Mouse (Mus musculus) T-cell, adult 2 months (primary cell): ENCODE data around the gene Kank3.
A peak's percentile ranks its signal among the peaks of the same experiment; 100 is the strongest.

Experiments used
- DNase-seq: peaks from one replicate; pipeline ENCODE4 v3.0.0; 2022; ENCODE audit warnings: low spot score

The Kank3 gene

DNA sequence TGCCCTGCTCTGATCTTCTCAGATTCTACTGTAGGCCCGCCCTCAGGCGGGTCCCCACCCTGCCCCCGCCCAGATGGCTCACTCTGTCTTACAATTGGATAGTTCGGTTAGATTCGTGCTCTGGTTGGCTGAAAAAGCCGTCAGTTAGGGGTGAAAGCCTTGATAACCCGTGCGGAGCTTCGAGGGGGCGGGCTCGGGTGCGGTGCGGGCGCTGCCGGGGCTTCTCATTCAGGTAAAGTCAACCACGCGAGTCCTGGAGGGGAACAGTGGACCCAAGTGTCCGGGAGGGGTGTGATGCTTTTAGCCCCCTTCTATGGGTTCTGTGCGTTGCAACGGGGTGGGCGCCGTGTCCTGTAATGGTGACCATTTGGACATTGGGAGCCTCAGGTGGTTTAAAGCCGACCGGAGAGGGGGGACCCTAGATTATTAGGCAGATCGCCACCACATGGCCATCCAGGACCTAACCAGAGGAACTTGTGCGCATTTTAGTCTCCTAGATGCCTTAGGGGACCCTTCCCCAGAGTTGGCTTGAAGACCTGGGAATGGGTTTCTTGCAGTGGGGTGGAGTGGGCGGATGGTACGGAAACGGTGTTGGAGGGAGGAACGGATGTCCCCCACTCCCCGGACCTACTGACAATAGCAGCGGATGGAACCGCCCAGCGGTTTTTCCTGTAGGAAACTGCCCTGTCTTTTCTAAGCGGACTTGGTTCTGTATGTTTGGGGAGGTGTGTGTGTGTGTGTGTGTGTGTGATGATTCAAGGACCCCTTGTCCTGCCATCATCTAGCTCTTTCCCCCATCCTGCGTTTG, at the start of gene Kank3:
Gene Kank3, plus strand, starts transcription at position 186 of the 808 bp plus-strand sequence.
- peak; percentile 85 for DNase-seq

DNA sequence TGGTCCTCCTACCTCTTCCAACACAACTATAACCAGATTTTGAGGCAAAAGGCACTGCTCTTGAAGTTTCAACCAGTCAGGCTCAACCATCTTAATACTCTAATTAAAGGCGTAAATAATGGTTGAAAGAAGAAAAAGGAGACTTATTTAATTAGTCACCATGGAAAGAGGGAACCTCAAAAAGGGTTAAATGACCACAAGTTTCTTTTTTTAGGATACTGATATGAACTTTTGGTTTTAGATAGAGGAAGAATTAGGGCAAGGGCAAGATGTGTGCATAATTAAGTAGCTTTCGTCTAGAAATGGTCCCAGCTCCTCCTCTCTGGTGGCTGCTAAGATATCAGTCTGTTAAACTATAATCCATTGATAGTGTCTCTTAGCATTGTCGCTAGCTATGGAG, 43.9 kb upstream of the Kank3 start:
- DNase-seq: no peak

DNA sequence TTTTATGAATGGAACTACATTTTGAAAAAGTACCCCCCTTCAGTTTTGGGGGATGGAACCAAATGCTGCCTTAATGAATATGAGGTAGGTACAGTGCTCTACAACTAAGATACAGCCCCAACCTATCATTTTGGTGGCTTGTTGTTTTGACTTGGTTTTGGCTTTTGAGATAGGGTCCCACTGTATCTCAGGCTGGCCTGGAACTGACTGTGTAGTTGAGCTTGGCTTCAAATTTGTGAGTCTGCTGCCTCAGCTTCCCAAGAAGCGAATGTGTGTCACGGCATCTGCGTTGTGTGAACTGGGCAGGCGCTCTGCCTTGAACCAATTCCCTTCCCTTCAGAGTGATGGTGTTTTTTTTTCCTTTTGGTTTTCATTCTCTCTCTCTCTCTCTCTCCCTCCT, 38.7 kb upstream of the Kank3 start:
- no peak for DNase-seq

DNA sequence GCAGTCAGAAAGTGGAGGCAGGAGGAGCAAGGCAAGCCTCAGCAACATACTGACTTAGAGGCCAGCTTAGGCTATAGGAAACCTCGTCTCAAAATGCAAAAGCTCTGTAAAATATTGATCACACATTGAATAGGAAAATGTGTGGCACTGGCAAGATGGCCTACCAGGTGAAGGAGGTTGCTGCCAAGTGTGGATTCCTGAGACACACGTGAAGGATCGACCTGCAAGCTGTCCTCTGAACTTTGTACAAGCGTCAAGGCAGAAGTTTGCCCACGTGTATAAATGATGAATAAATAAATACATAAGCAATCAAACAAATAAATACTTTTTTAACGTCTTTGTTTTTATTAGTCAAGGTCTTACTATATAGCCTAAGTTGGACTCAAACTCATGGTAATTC, 36.9 kb upstream of the Kank3 start:
- DNase-seq: no peak

DNA sequence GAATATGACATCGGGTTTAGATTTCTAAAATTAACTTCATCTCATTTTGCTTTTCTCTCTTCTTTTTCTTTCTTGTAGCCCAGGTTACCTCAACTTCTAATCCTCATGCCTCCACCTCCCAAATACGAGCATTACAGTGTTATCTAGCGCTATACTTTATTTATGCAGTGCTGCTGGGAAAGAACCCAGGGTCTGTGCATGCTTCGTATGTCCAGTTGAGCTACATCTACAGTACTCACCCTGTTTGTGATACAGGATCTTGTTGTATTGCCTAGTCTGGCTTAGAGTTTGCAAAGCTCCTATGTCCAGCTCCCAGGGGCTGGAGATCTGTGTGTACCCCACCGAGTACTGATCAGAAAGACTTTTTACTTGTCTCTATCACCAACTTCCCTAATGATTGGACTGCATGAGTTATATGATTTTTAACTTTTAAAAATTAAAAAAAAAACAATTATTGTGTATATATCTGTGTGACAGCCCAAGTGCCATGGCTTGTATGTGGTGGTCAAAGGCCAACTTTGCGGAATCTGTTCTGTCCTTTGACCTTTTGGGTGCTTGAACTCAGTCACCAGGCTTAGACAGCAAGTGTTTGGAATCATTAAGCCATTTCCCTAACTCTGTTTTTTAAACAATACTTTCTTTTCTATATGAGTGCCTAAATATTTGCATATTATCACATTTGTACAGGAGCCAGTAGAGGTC, 36.3 kb upstream of the Kank3 start:
- DNase-seq: no peak

DNA sequence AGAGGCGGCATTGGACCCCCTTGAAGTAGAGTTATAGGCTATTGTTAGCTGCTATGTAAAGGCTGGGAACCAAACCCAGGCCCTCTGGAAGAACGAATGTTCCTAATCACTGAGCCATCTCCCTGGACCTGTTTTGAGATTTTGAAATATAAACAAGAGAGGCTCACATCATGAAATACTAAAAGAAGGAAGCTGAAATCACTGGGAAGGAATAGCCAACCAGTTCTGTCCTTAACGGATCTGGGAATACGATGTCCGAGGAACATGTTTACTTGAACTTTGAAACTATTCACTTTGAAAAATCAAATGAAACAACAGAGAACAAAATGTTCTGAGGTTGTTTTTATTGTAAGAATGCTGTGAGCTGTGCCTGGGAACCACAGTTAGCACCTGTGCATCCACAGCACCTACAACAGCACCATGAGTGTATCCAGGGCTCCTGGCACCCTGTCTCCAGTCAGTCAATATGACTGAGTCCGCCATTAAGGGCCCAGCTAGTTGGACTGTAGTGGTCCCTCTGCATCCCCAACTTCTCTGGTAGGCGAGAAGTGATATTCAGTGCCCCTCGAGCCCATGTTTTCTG, 35.7 kb upstream of the Kank3 start:
- no peak for DNase-seq

DNA sequence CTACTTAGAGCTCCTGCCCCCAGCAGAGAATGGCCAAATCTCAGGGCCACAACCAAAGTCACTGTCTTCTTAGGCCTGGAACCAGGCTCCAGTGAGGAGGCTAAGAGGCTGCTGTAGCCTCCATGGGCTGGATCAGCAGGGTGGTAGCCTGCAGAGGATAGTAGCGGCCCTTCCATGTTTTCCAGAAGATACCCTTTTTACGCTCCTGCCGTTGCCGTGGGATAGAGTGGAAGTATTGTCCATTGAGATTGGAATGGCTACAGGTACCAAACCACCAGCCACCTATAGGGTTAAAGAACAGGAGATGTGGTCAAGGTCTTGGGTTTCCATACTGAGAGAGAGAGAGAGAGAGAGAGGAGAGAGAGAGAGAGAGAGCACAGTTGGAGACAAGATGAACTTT, 35.0 kb upstream of the Kank3 start:
- no peak for DNase-seq

DNA sequence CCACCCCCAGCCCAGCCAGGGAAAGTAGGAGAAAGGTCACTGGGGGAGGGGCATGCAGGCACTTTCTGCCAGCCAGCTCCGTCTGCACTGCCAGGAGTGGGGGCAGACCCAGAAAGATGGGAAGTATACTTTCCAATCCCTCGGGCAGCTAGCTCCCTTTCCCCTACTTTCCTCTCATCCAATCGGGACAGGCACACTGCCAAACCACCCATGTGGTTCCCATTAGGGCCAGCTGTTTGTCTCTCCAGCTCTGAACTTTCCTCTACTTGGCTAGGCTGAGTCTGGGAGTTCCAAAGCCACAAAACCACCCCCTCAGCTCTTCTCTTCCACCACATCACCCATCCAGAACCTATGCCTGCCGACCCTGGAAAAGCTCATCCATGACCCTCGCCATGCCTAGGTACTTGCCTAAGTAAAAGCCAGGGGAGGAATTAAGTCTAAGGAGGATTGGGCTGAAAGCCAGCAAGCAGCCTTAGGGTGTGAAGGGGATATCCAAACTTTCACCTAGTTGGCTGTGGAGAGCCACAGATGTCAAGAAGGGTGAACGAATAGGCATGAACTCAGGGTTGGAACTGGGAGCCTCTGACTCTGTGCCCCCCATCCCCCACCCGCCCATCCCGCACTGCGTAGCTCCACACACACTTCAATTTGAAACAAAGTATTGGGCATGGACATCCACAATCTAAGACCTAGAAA, 30.9 kb upstream of the Kank3 start:
- no peak for DNase-seq

DNA sequence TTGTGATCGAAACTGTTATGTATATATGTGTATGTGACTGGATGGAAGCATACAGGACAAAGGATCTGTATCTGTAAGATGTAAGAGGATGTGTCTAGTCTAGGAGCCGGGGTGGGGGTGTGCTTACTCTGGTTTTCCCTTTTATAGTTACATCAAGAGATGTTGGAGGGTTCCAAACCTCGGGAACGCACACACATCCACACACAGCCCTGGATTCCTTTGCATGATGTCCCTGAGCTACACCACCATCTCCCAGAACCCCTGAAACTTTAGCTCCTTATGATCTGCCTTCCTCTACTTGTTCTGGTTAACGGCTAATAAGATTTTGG, 30.4 kb upstream of the Kank3 start:
- no peak for DNase-seq

DNA sequence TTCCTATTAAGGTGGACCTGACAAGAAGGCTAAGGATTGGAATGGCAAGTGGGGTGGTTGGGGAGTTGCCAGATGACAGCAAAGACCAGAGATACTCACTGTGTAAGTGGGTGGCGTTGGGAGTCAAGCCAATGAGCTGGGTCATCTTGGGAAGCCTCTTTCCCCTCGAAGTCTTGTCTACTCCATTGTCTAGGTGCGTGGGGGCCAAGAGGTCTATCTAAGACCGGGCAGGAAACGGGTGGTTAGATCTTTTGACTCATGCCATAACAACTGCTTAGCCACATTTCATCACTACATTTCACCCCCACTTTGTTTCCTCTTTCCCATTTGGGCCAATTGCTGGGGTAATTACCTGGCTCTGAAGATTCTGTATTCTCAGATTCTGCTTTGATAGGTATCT, 29.9 kb upstream of the Kank3 start:
- DNase-seq: peak; percentile 23

DNA sequence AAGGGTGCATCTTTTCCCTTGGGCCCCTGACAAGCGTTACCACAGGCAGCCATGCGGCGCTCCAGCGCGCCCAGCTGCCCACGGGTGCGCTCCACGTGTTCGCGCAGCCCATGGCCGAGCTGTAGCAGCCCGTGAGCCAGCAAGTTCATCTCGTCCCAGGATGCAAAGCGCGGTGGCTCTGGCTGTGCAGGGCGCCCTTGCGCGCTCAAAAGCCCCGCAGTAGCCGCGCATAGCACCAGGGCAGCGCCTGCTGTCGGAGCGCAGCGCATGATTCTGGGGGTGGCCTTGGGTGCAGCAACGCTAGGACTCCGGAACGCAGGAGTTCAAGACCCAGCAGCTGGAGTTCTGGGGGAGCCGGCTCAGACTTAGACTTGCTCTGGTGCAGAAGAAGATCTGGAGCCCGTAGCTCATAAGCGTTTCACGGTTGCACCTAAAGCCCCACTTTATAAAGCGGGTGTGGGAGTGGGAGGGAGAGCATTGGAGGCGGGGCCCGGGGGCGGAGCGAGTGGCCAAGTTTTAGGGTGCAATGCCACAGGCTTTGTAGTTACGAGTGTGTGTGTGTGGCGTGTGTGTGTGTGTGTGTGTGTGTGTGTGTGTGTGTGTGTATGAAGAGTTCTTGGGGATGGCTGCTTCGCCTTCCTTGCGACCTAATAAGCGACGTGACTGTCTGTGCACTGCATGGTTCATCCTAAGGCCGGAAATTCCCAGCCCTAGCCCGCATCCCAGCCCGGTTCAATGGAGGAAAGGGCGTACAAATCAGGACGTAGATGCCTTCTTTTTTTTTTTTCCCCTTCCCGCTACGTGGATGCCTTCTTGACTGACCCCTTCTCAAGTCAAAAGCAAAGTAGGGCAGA, 29.0 kb upstream of the Kank3 start, which contains the start of gene Angptl4:
Gene Angptl4, minus strand, starts transcription at position 707 of the 854 bp plus-strand sequence.
- peak; percentile 69 for DNase-seq

DNA sequence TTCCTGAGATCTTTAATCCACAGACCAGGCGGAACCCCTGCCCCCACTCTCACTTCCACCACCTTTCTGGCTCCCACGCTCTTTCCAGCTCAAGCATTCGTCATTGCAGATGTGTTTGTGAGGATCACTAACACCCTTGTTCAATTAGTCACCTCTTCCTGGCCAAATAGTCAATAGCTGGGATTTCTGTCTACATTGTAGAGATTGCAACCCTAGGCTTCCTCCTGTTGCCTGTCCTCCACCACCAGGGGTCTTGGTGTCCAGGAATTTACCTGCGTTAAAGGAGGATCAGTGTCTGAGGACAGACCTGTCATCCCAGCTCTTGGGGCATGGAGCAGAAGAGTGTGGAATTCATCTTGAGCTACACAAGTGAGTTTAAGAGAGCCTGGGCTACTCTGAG, 28.3 kb upstream of the Kank3 start:
- DNase-seq: no peak

DNA sequence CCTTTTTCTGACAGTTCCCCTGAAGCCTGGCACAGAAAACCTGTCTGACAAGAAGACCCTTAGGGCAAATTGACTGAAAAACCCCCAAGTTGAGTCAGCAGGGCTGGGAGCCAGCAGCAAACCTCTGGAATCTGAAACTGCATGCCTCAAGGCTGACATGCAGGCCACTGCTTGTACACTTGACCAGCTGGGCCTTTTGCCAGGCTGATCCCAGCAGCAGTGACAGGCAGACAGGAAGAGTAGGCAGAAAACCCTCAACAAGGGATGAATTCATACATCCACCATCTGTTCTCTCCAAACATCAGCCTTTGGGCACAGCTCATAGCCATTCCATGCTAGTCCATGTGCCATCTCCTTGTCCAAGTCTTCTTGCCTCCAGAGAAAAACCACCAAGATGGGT, 26.9 kb upstream of the Kank3 start:
- DNase-seq: no peak

DNA sequence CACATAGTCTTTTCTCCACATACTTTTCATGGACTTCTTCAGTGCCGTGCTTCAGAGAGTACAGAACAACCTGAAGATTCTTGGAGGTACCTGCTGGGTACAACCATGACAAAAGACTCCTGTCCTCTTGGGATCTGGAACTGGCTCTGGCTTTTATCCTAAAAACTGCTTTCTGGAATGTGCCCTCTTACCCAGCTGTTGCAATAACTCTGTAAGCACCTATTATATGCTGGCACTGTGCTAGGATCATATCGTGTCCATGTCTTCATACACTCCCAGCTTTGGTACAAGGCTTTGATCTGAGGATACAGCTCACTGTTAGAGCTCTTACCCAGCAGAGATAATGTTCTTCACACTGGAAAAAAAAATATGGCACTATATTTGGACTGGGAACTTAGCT, 25.4 kb upstream of the Kank3 start:
- DNase-seq: no peak

DNA sequence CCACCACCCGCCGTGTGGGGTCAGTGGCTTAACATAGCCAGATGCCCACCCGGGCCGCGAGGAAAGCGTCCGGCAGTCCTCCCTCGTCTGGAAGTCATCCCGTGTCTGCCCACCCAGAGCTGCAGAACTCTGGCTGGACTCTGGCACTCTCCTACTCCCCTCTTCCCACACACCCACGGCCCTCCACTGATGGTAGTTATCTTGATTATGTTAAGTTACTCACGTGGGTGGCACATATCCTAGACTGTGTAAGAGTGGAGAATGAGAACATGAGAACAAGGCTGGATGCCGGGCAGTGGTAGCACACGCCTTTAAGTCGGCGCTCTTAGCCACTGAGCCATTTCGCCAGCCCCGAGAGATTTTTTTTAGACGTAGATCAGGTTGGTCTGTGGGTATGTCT, 23.9 kb upstream of the Kank3 start:
- DNase-seq: no peak

DNA sequence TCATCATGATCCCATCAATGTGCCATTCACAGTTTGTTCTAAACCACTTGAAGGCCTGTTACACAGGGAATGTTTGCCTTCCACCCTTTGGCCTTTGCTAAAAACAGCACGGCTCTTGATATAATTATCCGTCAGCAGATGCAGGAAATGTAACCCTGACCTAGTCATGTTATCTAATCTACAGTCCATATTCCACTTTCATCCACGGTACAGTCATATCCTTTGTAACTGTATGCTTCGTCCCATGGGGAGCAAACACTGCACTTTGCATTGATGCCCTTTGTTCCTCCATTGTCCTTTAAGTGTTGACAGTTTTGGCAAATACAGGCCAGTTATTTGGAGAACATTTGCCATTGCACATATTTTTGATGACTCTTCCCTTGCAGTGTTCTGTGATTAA, 21.6 kb upstream of the Kank3 start:
- DNase-seq: no peak

DNA sequence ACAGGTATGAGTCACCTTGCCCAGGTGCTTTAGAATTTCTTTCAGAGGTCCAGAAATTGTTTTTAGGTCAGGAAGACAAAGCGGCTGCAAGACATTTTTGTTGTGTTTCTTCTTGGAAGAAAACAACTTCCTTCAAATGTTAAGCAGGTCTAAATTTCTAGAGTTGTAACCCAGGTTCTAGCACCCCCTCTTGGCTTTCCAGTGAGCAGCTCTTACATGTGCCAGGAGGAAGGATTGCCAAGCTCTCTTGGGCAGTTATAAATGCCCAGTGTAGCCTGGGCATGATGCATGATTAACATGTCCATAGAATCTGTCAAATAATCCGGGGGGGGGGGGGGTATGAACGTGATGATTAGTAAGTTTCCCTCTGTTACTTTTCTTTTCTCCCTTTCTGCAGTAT, 12.0 kb upstream of the Kank3 start:
- DNase-seq: no peak

DNA sequence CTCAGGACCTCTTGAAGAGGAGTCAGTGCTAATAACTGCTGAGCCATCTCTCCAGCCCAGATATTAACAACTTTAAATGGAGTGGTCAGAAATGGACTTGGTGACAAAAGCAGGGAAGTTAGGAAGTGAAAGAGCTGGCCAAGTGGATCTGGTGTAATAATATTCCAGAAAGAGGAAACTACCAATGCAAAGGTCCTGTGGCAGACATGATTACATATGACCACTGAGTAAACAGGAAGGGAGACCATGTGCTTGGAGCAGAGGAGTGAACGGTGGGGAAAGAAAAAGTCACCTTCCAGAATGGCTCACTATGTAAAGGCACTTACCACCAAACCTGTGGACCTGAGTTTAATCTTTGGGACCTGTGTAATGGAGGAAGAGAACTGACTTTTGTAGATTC, 11.0 kb upstream of the Kank3 start:
- DNase-seq: no peak

DNA sequence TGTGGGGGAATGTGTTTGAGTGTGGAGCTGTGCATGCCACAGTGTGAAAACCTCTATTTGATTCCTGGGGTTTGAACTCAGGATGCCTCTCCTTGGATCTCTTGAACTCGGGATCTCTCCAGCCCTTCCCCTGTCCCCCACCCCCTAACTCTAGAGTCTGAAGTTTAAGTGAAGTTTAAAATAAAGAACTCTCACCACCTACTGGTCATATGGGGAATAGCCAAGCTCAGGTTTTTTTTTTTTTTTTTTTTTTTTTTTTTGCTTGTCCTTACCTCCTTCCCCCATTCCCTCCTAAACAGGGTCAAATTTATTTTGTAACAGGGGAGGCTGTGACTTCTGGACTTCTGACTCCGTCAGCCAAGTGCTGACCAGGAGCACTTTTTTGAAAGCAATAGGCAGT, 8.1 kb upstream of the Kank3 start:
- DNase-seq: no peak

DNA sequence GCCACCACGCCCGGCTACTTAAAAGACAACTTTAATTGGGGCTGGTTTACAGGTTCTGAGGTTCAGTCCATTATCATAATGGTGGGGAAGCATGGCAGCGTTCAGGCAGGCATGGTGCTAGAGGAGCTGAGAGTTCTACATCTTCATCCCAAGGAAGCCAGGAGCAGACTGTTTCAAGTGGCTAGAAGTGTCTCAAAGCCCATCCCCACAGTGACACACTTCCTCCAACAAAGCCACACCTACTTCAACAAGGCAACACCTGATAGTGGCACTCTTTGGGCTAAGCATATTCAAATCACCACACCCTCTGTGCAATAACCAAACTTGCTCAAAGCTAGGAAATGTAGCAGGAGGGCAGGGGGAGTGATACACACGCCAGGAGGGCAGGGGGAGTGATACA, 6.1 kb upstream of the Kank3 start:
- no peak for DNase-seq

DNA sequence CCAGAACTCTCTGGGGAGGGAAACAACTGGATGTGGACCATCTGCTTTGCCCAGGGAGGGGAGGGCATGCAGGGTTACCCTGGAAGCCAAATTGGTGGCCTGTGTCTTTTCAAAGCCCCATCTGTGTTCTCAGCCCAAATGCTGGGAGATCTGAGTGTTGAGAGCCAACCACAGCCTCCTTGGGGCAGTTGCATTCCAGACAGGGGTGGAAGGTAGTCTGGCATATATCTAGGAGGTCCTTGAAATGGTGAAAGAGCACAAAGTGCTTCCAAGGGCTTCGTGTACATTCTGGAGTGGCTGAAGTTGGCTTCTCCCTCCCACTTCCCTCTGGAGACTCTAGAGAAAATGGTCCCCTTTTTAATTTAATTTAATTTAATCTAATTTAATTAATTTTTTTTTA, 5.6 kb upstream of the Kank3 start:
- DNase-seq: no peak
